Mouse (Mus musculus): ENCODE results near the gene 1700030K09Rik. TPM values are rescaled to one million over a fixed set of nuclear protein-coding genes. Genes with fewer than 3 reads are reported as not detected.
A peak's percentile ranks its signal among the peaks of the same experiment; 100 is the strongest.

The 1700030K09Rik gene
- polyA plus RNA-seq, 1 experiment from 2014 or later: 17.0 TPM

- Histone ChIP-seq H3K27ac (replicated peaks; ENCODE audit: low read depth, low read length) (no peak overlapping the region), H3K4me2 (ENCODE audit: low read length) (no peak overlapping the region), H3K4me1 (ENCODE audit: control insufficient read depth, insufficient read depth, low read length) (no peaks in the 10 kb centered on the region), H3K9ac (replicated peaks; ENCODE audit: low read length) (no peak overlapping the region), H3K36me3 (ENCODE audit: control insufficient read depth, insufficient read depth, low read length) (no peaks in the 10 kb centered on the region; the same call in 1 of the 2 replicates), H3K27me3 (ENCODE audit: control insufficient read depth, insufficient read depth, low read length) (no peaks in the 10 kb centered on the region), H3K9me3 (ENCODE audit: control insufficient read depth, low read length) (no peaks in the 10 kb centered on the region), H3K4me3 (replicated peaks; ENCODE audit: low read depth, low read length) (no peak overlapping the region)
- 79% methylated on average over 1 of the region's 1 CpGs for WGBS
- no peak for DNase-seq
- ATAC-seq (ENCODE audit: low FRiP score, low TSS enrichment): no peak
Measured at GRCm38 (mm10) chr8:72507505-72507904, 63.8 kb downstream of the 1700030K09Rik start.

Small RNAs within 50 kb of the gene (microRNA-seq; reads per million reads assigned to microRNA genes)
- gene Mir7068: 1.8 reads per million, percentile 8 among the genes with 10 or more reads in this experiment

Other genes starting within 250 kb of the 1700030K09Rik start
- not detected in 2 replicates for gene Cib3, start 231.0 kb upstream of the 1700030K09Rik start, polyA plus RNA-seq (2014; fragmentation: Nextera tagmentation; extraction: Ambion mirVana)
- not detected in 2 replicates for gene Gm11034, start 230.2 kb upstream of the 1700030K09Rik start, polyA plus RNA-seq (2014; fragmentation: Nextera tagmentation; extraction: Ambion mirVana)
- gene Fam32a, start 224.2 kb upstream of the 1700030K09Rik start, polyA plus RNA-seq (2014; fragmentation: Nextera tagmentation; extraction: Ambion mirVana): 62.4 and 74.6 TPM in 2 replicates
- gene Ap1m1, start 203.9 kb upstream of the 1700030K09Rik start, polyA plus RNA-seq (2014; fragmentation: Nextera tagmentation; extraction: Ambion mirVana): 235 and 260 TPM in 2 replicates
- 13.6 and 18.2 TPM in 2 replicates for gene Gm10282, start 138.6 kb upstream of the 1700030K09Rik start, polyA plus RNA-seq (2014; fragmentation: Nextera tagmentation; extraction: Ambion mirVana)
- 3.1 and 5.7 TPM in 2 replicates for gene Klf2, start 124.8 kb upstream of the 1700030K09Rik start, polyA plus RNA-seq (2014; fragmentation: Nextera tagmentation; extraction: Ambion mirVana)
- gene Eps15l1, start 22.4 kb upstream of the 1700030K09Rik start, polyA plus RNA-seq (2014; fragmentation: Nextera tagmentation; extraction: Ambion mirVana): 60.8 and 72.5 TPM in 2 replicates
- 0.86 and 1.1 TPM in 2 replicates for gene Calr3, start within 50 bp of the 1700030K09Rik start, polyA plus RNA-seq (2014; fragmentation: Nextera tagmentation; extraction: Ambion mirVana)
- gene Cherp, start 31.3 kb downstream of the 1700030K09Rik start, polyA plus RNA-seq (2014; fragmentation: Nextera tagmentation; extraction: Ambion mirVana): 41.5 and 54.3 TPM in 2 replicates
- gene Slc35e1, start 48.7 kb downstream of the 1700030K09Rik start, polyA plus RNA-seq (2014; fragmentation: Nextera tagmentation; extraction: Ambion mirVana): 9.7 and 10.0 TPM in 2 replicates
- gene Med26, start 104.4 kb downstream of the 1700030K09Rik start, polyA plus RNA-seq (2014; fragmentation: Nextera tagmentation; extraction: Ambion mirVana): 14.3 and 16.4 TPM in 2 replicates
- gene Smim7, start 127.2 kb downstream of the 1700030K09Rik start, polyA plus RNA-seq (2014; fragmentation: Nextera tagmentation; extraction: Ambion mirVana): 142 and 150 TPM in 2 replicates
- gene Tmem38a, start 128.2 kb downstream of the 1700030K09Rik start, polyA plus RNA-seq (2014; fragmentation: Nextera tagmentation; extraction: Ambion mirVana): 21.1 and 21.5 TPM in 2 replicates
- gene Nwd1, start 202.8 kb downstream of the 1700030K09Rik start, polyA plus RNA-seq (2014; fragmentation: Nextera tagmentation; extraction: Ambion mirVana): 1.00 and 1.1 TPM in 2 replicates

Measured in midbrain, embryonic 14.5 days (tissue).